Mouse (Mus musculus) embryo, embryonic 11.5 days (tissue): ENCODE results near the gene Tldc1.

ENCODE experiments used
- DNase-seq: peaks from one replicate; pipeline ENCODE4 v3.0.0-alpha.2; 2012; ENCODE audit warnings: low read depth, low spot score

Gene Tldc1

GRCm38 (mm10) chr8:119801168-119801567 lies 23.0 kb upstream of the Tldc1 start:
- DNase-seq: no peak

DNA sequence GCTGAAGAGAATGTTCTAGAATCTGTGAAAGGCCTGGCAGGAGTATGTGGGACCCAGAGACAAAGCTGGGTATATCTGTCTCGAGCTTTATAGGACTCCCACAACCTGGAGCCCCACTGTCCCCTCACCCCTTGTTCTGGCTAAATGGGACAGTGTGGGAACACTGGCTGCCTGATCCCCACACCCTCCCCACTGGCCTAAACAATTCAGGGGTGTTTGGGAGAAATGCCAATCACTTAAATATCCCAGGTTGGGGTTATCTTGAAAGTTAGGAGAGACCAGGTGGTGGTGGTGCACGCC lies 20.7 kb upstream of the Tldc1 start:
- DNase-seq: no peak

- DNase-seq: peak; percentile 56
These were observed 20.2 kb upstream of the Tldc1 start for GRCm38 (mm10) chr8:119798170-119798964.

- no peak for DNase-seq
These were observed 17.4 kb upstream of the Tldc1 start for GRCm38 (mm10) chr8:119795651-119796050.

DNA sequence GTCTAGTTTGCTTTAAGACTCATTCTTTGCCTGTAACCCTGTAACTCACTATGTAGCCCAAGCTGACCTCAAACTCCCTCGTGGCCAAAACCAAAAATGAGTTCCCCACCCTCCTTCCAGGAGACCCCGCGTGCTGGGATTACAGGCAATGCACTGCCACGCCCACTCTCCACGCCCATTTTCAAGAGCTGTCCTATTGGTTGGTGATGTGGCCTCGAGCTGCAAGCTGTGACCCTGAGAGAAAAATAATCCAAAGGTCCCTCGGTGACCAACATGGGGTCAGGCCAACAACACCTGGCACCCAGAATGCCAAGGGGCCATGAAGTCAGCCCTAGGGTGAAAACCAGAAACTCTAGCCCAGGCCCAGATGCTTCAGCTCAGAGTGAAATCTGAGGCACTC lies 16.5 kb upstream of the Tldc1 start:
- no peak for DNase-seq

GRCm38 (mm10) chr8:119791804-119792704 lies 13.8 kb upstream of the Tldc1 start:
- DNase-seq: no peak

- DNase-seq: no peak
These were observed 11.4 kb upstream of the Tldc1 start for GRCm38 (mm10) chr8:119789581-119789980.

- no peak for DNase-seq
These were observed 10.6 kb upstream of the Tldc1 start for GRCm38 (mm10) chr8:119788607-119789381.

GRCm38 (mm10) chr8:119787341-119787740 lies 9.1 kb upstream of the Tldc1 start:
- DNase-seq: no peak

GRCm38 (mm10) chr8:119786871-119787270 lies 8.7 kb upstream of the Tldc1 start:
- no peak for DNase-seq

DNA sequence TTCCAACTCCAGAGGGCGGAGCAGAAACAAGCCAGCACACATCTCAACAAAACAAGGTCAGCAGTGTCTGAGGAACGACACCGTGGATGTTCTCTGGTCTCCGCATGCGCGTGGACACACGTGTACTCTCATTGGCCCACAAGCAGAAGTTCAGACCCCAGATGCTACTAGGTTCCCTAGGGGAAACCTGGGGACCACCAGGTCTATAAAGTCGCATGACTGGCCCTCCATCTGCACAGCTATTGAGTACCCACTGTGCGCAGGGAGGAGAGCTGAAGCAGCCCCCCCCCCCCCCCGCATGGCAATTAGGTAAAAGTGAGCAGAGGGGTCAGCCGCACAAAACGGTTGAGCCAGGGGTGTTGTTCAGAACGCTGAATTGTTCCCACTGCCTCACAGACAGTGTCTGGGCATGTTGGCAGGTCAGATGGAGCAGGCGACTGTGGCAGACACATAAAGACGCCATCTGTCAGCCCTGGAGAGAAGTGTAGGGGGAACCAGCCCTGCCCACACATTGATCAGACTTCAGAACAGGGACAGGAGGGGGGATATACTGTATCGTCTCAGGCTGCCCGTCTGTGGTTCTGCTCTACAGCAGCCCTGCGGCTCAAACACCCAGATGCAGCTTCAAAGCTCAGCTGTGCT lies 7.7 kb upstream of the Tldc1 start:
- DNase-seq: no peak

DNA sequence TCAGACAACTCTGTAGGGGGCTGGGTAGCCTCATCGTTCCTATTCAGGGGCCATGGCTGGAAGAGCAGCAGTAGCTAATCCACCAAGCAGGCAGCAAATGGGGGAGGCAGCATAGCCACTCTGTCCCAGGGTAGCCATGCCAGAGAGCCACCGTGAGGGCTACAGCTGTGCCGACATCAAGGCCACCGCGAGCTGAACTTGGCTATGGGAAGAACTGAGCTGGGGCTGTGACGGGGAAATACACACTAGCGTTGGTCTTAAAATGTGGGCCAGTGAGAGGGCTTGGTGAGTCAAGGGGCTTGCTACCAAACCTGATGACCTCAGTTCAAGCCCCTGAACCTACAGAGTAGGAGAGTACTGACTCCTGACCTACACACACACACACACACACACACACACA lies 6.5 kb upstream of the Tldc1 start:
- no peak for DNase-seq

- DNase-seq: no peak
These were observed 5.9 kb upstream of the Tldc1 start for GRCm38 (mm10) chr8:119784141-119784574.

DNA sequence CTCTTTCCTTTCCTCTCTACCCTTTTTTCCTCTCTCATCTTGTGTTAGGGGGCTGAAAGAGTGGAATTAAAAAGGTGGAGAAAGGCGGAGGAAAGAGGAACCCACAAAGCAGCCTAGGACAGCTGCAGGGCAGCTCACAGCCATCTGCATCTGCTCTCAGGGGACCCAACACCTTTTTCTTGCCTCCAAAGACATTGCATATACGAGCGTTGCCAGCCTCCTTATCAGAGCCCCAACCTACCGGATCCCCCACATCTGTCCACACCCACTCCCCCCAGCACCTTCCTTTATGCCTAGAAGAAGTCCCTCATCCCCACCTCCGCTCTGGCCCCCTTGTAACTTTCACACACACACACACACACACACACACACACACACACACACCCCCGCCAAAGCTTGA lies 5.4 kb upstream of the Tldc1 start:
- DNase-seq: no peak

GRCm38 (mm10) chr8:119782715-119783114 lies 4.5 kb upstream of the Tldc1 start:
- peak; percentile 61 for DNase-seq

GRCm38 (mm10) chr8:119781086-119781840 lies 3.0 kb upstream of the Tldc1 start:
- DNase-seq: no peak

DNA sequence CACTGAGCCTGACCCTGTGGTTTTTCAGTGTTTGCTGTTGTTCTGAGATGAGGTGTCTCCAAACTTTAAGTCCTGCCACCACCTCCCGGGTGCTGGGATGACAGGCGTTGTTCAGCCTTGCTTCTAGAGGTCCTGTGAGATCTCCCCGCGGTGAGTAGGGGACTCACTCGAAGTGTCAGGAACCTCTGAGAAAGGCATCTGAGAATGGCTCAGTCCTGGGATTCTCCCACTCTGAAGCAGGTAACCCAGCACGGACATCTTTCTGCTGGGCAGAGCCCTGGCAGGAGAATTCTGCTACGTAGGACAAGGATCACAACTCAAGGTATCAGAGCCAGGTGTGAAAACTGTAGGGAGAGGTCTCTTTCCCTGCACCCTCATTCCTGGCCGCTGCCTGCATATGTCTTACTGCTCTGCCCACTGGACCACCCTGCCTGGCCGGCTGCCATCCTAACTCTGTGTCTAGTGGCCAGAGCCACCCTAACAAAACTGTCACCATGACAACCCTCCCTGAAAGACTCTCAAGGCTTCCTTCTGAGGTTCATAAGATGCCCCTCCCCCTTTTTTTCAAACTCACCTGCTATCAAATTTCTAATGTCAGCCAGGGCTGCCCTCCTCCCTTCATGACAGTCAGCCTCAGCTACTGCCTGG lies 2.3 kb upstream of the Tldc1 start:
- DNase-seq: no peak

DNA sequence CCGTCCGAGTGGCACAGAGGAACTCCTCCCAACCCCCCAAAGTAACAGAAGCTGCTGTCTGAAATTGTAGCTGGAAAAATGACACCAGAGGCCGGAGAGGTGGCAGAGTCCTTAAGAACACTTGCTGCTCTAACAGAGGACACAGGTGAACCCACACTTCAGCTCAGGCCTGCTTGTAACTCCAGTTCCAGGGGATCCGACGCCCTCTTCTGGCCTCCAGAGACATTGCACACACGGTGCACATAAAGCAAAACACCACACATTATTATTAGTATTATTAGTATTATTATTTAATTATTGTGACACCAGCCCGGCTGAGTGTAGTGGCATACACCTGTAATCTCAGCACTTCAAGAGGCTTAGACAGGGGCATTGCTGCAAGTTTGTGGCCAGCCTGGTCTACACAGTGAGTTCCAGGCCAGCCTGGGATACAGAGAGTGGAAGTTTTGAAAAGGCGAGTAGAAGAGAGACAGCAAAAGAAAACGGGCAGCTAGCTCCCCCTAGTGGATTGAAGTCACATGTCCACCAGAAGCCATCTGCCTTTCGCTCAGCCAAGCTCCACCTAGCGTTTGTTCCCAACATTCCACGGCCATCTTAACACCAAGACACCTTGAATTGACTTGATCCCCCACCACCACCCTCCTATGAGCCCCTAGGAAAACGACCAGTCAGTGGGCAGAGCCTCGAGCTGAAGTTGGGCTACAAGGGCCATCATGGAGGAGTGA lies 959 bp upstream of the Tldc1 start:
- DNase-seq: peak; percentile 78

GRCm38 (mm10) chr8:119777765-119778164 lies 451 bp downstream of the Tldc1 start:
- DNase-seq: no peak
